Comparison of ENCODE assay signal across 1 mouse cellular context in genomic region chr2:157204366-157205218, GRCm38 (mm10).
TF ChIP-seq lines count a peak whose summit lies in the region.

Rbl1 (minus strand) TSS chr2:157204534.

TF ChIP-seq in CH12.LX, 34 proteins besides CTCF, POLR2A, EP300 and RAD21 (continued from another document):
- TF ChIP-seq JUN (IDR thresholded peaks at IDR 0.05; ENCODE audit: insufficient read depth, low read depth, low read length) (no peak), ZKSCAN1 (IDR thresholded peaks at IDR 0.05; ENCODE audit: borderline replicate concordance, low read depth, low read length) (no peak; the same call in 1 of the 2 replicates), MXI1 (IDR thresholded peaks at IDR 0.05; ENCODE audit: low read depth, low read length) (peak; percentile 30; the same call in 1 of the 2 replicates), CHD1 (IDR thresholded peaks at IDR 0.05; ENCODE audit: low read depth, low read length) (no peak), ZC3H11A (IDR thresholded peaks at IDR 0.05; ENCODE audit: low read depth, low read length) (no peak), ZNF384 (IDR thresholded peaks at IDR 0.05; ENCODE audit: low read depth, low read length) (no peak), TBP (conservative IDR thresholded peaks at IDR 0.05; ENCODE audit: low read depth, low read length) (peak; percentile 35; the same call in 1 of the 2 replicates), IRF4 (IDR thresholded peaks at IDR 0.05; ENCODE audit: low read depth, low read length) (peak; percentile 57), USF1 (IDR thresholded peaks at IDR 0.05; ENCODE audit: low read depth, low read length) (no peak), NELFE (IDR thresholded peaks at IDR 0.05; ENCODE audit: low read depth, low read length) (peak; percentile 86)
